Mouse (Mus musculus) intestine, postnatal 0 days (tissue): ENCODE data around the gene Taf1c. TPM values are rescaled to one million over a fixed set of nuclear protein-coding genes. Genes with fewer than 3 reads are reported as not detected.

Experiments used
- ATAC-seq: fragments of 200-750 bp; cut with Nextera tagmentation; 2 replicates; pipeline ENCODE4 v1.8.0; 2017; ENCODE audit warnings: mild to moderate bottlenecking, moderate TSS enrichment, moderate library complexity
- H3K27ac ChIP-seq: fragments of 300-500 bp; sonication (generic); 2 replicates; pipeline ENCODE4 v1.5.1; 2014; ENCODE audit warnings: mild to moderate bottlenecking, low read depth, low read length, moderate library complexity
- H3K27me3 ChIP-seq: fragments of 300-500 bp; sonication (generic); replicated peaks from 2 replicates; pipeline ENCODE4 v1.6.1; 2014; ENCODE audit warnings: low read length, mixed read lengths; ENCODE audit not compliant: control insufficient read depth, insufficient read depth
- H3K36me3 ChIP-seq: fragments of 300-500 bp; sonication (generic); 2 replicates; pipeline ENCODE4 v1.6.1; 2014; ENCODE audit warnings: mild to moderate bottlenecking, moderate library complexity; ENCODE audit not compliant: control insufficient read depth, insufficient read depth
- H3K4me1 ChIP-seq: fragments of 300-500 bp; sonication (generic); replicated peaks from 2 replicates; pipeline ENCODE4 v1.6.1; 2014; ENCODE audit warnings: antibody characterized with exemption, low read length, mixed read lengths; ENCODE audit not compliant: control insufficient read depth, insufficient read depth
- H3K4me2 ChIP-seq: fragments of 300-500 bp; sonication (generic); replicated peaks from 2 replicates; pipeline ENCODE4 v1.6.1; 2014; ENCODE audit warnings: low read depth, mild to moderate bottlenecking, moderate library complexity
- H3K4me3 ChIP-seq: fragments of 300-500 bp; sonication (generic); 2 replicates; pipeline ENCODE4 v1.5.1; 2014; ENCODE audit warnings: low read depth, low read length
- H3K9ac ChIP-seq: fragments of 300-500 bp; sonication (generic); 2 replicates; pipeline ENCODE4 v1.6.1; 2014; ENCODE audit warnings: mild to moderate bottlenecking, low read depth, low read length
- H3K9me3 ChIP-seq: fragments of 300-500 bp; sonication (generic); 2 replicates; pipeline ENCODE4 v1.6.1; 2016; ENCODE audit warnings: mixed run types; ENCODE audit not compliant: control insufficient read depth
- CTCF ChIP-seq: sonication (generic); IDR thresholded peaks from 2 replicates; pipeline ENCODE4 v1.5.1; 2016; ENCODE audit warnings: low read depth, mild to moderate bottlenecking, control low read depth, antibody characterized with exemption, moderate library complexity
- WGBS: fragments of 180-500 bp; shearing (Covaris S2); extraction: QIAGEN DNeasy Blood & Tissue Kit; methylation state at CpG from one replicate; pipeline ENCODE4 v1.1.7; 2014; 5-methylcytosine and 5-hydroxymethylcytosine counted together
- polyA plus RNA-seq: library from polyadenylated mRNA; unstranded; fragments of >200 nt; fragmentation: Nextera tagmentation; extraction: Ambion mirVana; gene quantifications from 2 replicates; pipeline ENCODE4 v1.2.1, GENCODE M21; 2015

Taf1c gene
- polyA plus RNA-seq, 1 experiment from 2014 or later, result 5.0 TPM

- Histone ChIP-seq H3K4me2 (no peak overlapping the region), H3K9me3 (no peaks in the 10 kb centered on the region), H3K9ac (no peak overlapping the region), H3K27me3 (no peaks in the 10 kb centered on the region), H3K27ac (no peak overlapping the region), H3K4me3 (no peak overlapping the region), H3K36me3 (no peaks in the 10 kb centered on the region), H3K4me1 (peaks cover 4% of the 10 kb centered on the region; the same call in 1 of the 2 replicates)
- WGBS, result 89% methylated on average over 7 of the region's 7 CpGs
- no peak for ATAC-seq
- no peak for TF ChIP-seq CTCF
Measured at GRCm38 (mm10) chr8:119627199-119627598, 22.2 kb upstream of the Taf1c start.

GRCm38 (mm10) chr8:119625788-119626187 is 20.8 kb upstream of the Taf1c start:
- no peak for ATAC-seq
- TF ChIP-seq CTCF, result no peak
- Histone ChIP-seq H3K4me2 (no peak overlapping the region), H3K9me3 (no peaks in the 10 kb centered on the region), H3K27ac (no peak overlapping the region), H3K9ac (no peak overlapping the region), H3K4me1 (peaks cover 4% of the 10 kb centered on the region; the same call in 1 of the 2 replicates), H3K27me3 (no peaks in the 10 kb centered on the region), H3K4me3 (no peak overlapping the region), H3K36me3 (no peaks in the 10 kb centered on the region)
- 85% methylated on average over 22 of the region's 22 CpGs for WGBS

GRCm38 (mm10) chr8:119624916-119625315 is 19.9 kb upstream of the Taf1c start:
- ATAC-seq, result no peak
- H3K27ac ChIP-seq, result no peak overlapping the region; the same call in 1 of the 2 replicates
- H3K9me3 ChIP-seq, result no peaks in the 10 kb centered on the region
- H3K4me3 ChIP-seq, result no peak overlapping the region
- TF ChIP-seq CTCF, result no peak
- no peaks in the 10 kb centered on the region for H3K27me3 ChIP-seq
- no peak overlapping the region for H3K9ac ChIP-seq
- no peaks in the 10 kb centered on the region for H3K36me3 ChIP-seq
- H3K4me2 ChIP-seq, result no peak overlapping the region
- 88% methylated on average over 7 of the region's 7 CpGs for WGBS
- peaks cover 4% of the 10 kb centered on the region; the same call in 1 of the 2 replicates for H3K4me1 ChIP-seq

- no peak for ATAC-seq
- Histone ChIP-seq H3K4me1 (peaks cover 4% of the 10 kb centered on the region; the same call in 1 of the 2 replicates), H3K9ac (no peak overlapping the region), H3K9me3 (no peaks in the 10 kb centered on the region), H3K36me3 (no peaks in the 10 kb centered on the region), H3K4me3 (no peak overlapping the region), H3K27ac (no peak overlapping the region), H3K27me3 (no peaks in the 10 kb centered on the region), H3K4me2 (no peak overlapping the region)
- WGBS, result 68% methylated on average over 1 of the region's 1 CpGs
- no peak for TF ChIP-seq CTCF
Measured at GRCm38 (mm10) chr8:119623744-119624143, 18.7 kb upstream of the Taf1c start.

GRCm38 (mm10) chr8:119623061-119623460 is 18.0 kb upstream of the Taf1c start:
- no peaks in the 10 kb centered on the region for H3K9me3 ChIP-seq
- no peak overlapping the region for H3K9ac ChIP-seq
- 81% methylated on average over 8 of the region's 8 CpGs for WGBS
- ATAC-seq, result no peak
- no peaks in the 10 kb centered on the region for H3K36me3 ChIP-seq
- H3K4me1 ChIP-seq, result peaks cover 4% of the 10 kb centered on the region; the same call in 1 of the 2 replicates
- no peak for TF ChIP-seq CTCF
- no peak overlapping the region for H3K27ac ChIP-seq
- no peak overlapping the region for H3K4me2 ChIP-seq
- H3K27me3 ChIP-seq, result no peaks in the 10 kb centered on the region
- H3K4me3 ChIP-seq, result no peak overlapping the region

GRCm38 (mm10) chr8:119622555-119622954 is 17.5 kb upstream of the Taf1c start:
- no peak for ATAC-seq
- H3K27ac ChIP-seq, result no peak overlapping the region
- no peak overlapping the region for H3K4me2 ChIP-seq
- H3K27me3 ChIP-seq, result no peaks in the 10 kb centered on the region
- H3K9me3 ChIP-seq, result no peaks in the 10 kb centered on the region
- peaks cover 4% of the 10 kb centered on the region; the same call in 1 of the 2 replicates for H3K4me1 ChIP-seq
- no peak for TF ChIP-seq CTCF
- WGBS, result 74% methylated on average over 4 of the region's 4 CpGs
- H3K36me3 ChIP-seq, result no peaks in the 10 kb centered on the region
- no peak overlapping the region for H3K9ac ChIP-seq
- H3K4me3 ChIP-seq, result no peak overlapping the region

GRCm38 (mm10) chr8:119620848-119621465 is 15.9 kb upstream of the Taf1c start:
- TF ChIP-seq CTCF, result no peak
- ATAC-seq, result no peak
- Histone ChIP-seq H3K4me3 (no peak overlapping the region), H3K36me3 (no peaks in the 10 kb centered on the region), H3K27ac (no peak overlapping the region), H3K27me3 (no peaks in the 10 kb centered on the region), H3K4me1 (no peaks in the 10 kb centered on the region), H3K9me3 (no peaks in the 10 kb centered on the region), H3K4me2 (no peak overlapping the region), H3K9ac (no peak overlapping the region)
- 78% methylated on average over 14 of the region's 14 CpGs for WGBS
